Mouse (Mus musculus) cerebellum, adult (tissue): ENCODE data around the gene 4931428F04Rik.
"Not testable (repeated sequence)": the region's sequence is repeated elsewhere in the genome, so short reads cannot be mapped to it uniquely, and the experiment has no call there.

Experiments used
- ATAC-seq: cut with Nextera tagmentation; 2 replicates; pipeline ENCODE4 v1.9.2; 2017; ENCODE audit warnings: mild to moderate bottlenecking, moderate library complexity, mixed read lengths; ENCODE audit not compliant: insufficient number of reproducible peaks, low FRiP score, low TSS enrichment

4931428F04Rik gene

GRCm38 (mm10) chr8:105309142-105309847 is 19.6 kb upstream of the 4931428F04Rik start:
- ATAC-seq, result peak; percentile 74

GRCm38 (mm10) chr8:105308428-105308827 is 18.8 kb upstream of the 4931428F04Rik start:
- ATAC-seq, result no peak

- no peak for ATAC-seq
These were observed 18.0 kb upstream of the 4931428F04Rik start for GRCm38 (mm10) chr8:105307670-105308069.

- ATAC-seq, result no peak
These were observed 16.6 kb upstream of the 4931428F04Rik start for GRCm38 (mm10) chr8:105306146-105306691.

- ATAC-seq, result peak; percentile 14; the same call in 1 of the 2 replicates
These were observed 15.8 kb upstream of the 4931428F04Rik start, which contains the start of gene Elmo3 for GRCm38 (mm10) chr8:105305211-105306145. TSS of gene Elmo3 (plus strand) at chr8:105305601.

- no peak for ATAC-seq
These were observed 14.9 kb upstream of the 4931428F04Rik start for GRCm38 (mm10) chr8:105304325-105305210.

- ATAC-seq, result no peak
These were observed 14.2 kb upstream of the 4931428F04Rik start for GRCm38 (mm10) chr8:105303874-105304273.

- no peak for ATAC-seq
These were observed 13.7 kb upstream of the 4931428F04Rik start for GRCm38 (mm10) chr8:105303396-105303795.

GRCm38 (mm10) chr8:105299962-105300361 is 10.3 kb upstream of the 4931428F04Rik start:
- ATAC-seq, result no peak

GRCm38 (mm10) chr8:105298351-105299252 is 8.9 kb upstream of the 4931428F04Rik start:
- ATAC-seq, result no peak

- peak; percentile 74 for ATAC-seq
These were observed 8.0 kb upstream of the 4931428F04Rik start, which contains the start of gene E2f4 for GRCm38 (mm10) chr8:105297511-105298192. TSS of gene E2f4 (plus strand) at chr8:105297663.

GRCm38 (mm10) chr8:105295895-105296573 is 6.4 kb upstream of the 4931428F04Rik start, which contains the start of gene Exoc3l:
TSS of gene Exoc3l (minus strand) at chr8:105296101.
- ATAC-seq, result no peak

- ATAC-seq, result no peak
These were observed 5.6 kb upstream of the 4931428F04Rik start for GRCm38 (mm10) chr8:105295256-105295655.

GRCm38 (mm10) chr8:105294776-105295175 is 5.1 kb upstream of the 4931428F04Rik start:
- ATAC-seq, result no peak

GRCm38 (mm10) chr8:105293405-105293804 is 3.7 kb upstream of the 4931428F04Rik start:
- peak; percentile 4; the same call in 1 of the 2 replicates for ATAC-seq

GRCm38 (mm10) chr8:105292471-105292870 is 2.8 kb upstream of the 4931428F04Rik start:
- ATAC-seq, result no peak

GRCm38 (mm10) chr8:105291802-105292201 is 2.1 kb upstream of the 4931428F04Rik start:
- ATAC-seq, result not testable (repeated sequence)
